Mouse (Mus musculus): ENCODE measurements at regions not wholly inside any gene's neighbourhood (a gene's known extent, or its start where the extent isn't known, plus 50 kb on each side); places are given as distances from the start of the nearest gene placed in this dataset.

DNA sequence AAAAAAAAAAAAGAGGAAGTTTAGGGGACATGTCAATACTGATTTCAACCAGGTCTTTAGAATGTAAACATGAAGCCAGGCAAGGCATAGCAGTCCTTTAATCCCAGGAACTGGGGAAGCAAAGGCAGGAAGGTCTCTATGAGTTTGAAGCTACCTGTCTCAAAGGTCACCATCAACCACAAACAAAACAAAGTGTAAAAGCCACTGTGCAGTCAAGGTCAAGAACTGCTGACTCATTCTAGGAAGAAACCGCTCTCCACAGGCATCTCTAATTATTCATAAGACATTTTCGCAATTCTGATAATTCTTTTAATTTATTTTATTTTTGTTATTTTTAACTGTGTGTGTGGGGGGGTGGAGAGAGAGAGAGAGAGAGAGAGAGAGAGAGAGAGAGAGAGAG, 364.0 kb downstream of the Cntnap4 start:
- no peak for ATAC-seq (ENCODE audit: low FRiP score, low read depth)
- no peaks in the 10 kb centered on the region for H3K4me1 ChIP-seq
- H3K4me3 ChIP-seq = no peak overlapping the region
- no peak overlapping the region for H3K9ac ChIP-seq (replicated peaks)
- no peaks in the 10 kb centered on the region for H3K27me3 ChIP-seq
- H3K4me2 ChIP-seq (replicated peaks) = no peak overlapping the region
- no peaks in the 10 kb centered on the region for H3K36me3 ChIP-seq
- 92% methylated on average over 2 of the region's 2 CpGs for WGBS
- no peaks in the 10 kb centered on the region for H3K9me3 ChIP-seq
- H3K27ac ChIP-seq (replicated peaks) = no peak overlapping the region

DNA sequence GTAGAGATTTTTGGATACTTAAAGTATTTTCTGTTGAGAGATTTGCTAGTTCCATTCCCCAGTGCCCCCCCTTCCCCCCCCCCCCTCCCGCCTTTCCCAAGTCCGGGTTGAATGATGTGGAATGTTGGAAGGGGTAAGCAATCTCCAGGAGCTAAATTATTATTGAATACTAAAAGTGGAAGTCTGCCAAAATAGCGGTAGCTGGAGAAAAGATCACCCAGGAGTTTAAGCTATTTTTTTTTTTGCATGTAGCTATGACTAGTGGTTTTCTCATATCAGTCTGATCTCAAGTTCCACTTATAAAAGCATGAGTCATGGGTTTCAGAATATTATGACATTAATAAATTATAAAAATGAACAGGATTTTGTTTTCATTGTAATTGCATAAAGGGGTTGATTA, 365.6 kb downstream of the Cntnap4 start:
- H3K27me3 ChIP-seq = no peaks in the 10 kb centered on the region
- no peak overlapping the region for H3K9ac ChIP-seq (replicated peaks)
- no peaks in the 10 kb centered on the region for H3K36me3 ChIP-seq
- no peaks in the 10 kb centered on the region for H3K4me1 ChIP-seq
- WGBS = 74% methylated on average over 3 of the region's 3 CpGs
- no peak overlapping the region for H3K27ac ChIP-seq (replicated peaks)
- no peak overlapping the region for H3K4me3 ChIP-seq
- H3K9me3 ChIP-seq = no peaks in the 10 kb centered on the region
- H3K4me2 ChIP-seq (replicated peaks) = no peak overlapping the region
- ATAC-seq (ENCODE audit: low FRiP score, low read depth) = no peak

DNA sequence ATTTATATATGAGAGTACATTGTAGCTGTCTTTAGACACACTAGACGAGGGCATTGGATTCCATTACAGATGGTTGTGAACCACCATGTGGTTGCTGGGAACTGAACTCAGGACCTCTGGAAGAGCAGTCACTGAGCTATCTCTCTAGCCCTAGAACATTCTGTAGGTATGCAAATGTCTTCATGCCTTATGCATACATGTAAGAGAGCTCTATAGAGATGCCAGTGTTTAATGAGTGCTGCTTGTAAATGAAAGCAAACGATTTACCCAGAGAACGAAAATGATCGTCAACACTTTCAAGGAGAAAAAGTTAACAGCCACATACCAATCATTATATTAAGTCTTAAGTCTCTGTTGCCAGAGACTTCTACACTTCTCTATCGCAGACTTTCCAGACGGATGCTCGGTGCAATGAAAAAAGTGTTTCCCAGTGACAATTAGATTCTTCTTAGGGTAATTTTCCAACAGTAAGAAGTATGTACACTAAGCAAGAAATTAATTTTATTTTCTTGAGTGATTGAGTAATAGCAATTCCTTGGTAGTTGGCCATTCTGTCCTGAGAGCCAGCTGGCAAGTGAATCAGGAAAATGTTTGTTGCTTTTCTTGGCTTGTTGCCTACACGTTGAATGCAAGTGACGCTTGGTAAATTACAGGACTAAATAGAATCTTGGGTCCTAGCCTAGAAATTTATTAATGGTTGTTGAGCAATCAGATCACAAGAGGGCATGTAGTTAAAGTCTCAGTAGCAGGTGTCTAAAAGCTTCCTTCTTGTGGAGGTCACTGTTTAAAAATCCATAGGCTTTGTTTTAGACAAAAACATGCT, 366.3 kb downstream of the Cntnap4 start:
- 90% methylated on average over 9 of the region's 9 CpGs for WGBS
- H3K4me3 ChIP-seq = no peak overlapping the region
- H3K9me3 ChIP-seq = no peaks in the 10 kb centered on the region
- H3K36me3 ChIP-seq = no peaks in the 10 kb centered on the region
- no peaks in the 10 kb centered on the region for H3K4me1 ChIP-seq
- no peak overlapping the region for H3K4me2 ChIP-seq (replicated peaks)
- no peak for ATAC-seq (ENCODE audit: low FRiP score, low read depth)
- no peak overlapping the region for H3K27ac ChIP-seq (replicated peaks)
- H3K27me3 ChIP-seq = no peaks in the 10 kb centered on the region
- H3K9ac ChIP-seq (replicated peaks) = no peak overlapping the region

DNA sequence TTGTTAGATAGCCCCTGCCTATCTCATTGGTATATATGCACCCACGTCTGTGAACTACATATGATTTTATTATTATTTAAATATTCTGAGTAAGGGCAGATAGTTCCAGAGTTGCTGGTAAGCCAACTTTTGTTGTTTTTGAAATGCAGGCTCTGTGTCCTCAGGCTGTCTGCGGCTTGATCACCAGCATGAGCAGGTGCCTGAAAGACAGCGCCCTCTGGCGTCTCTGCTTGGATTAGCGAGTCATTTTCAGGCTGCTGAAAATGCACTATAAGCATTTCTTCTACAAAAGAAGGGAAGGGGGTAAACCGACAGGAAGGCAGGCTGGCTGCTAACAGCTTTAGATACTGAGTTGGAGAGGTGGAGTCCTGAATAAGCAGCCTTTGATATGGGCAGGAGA, 402.6 kb downstream of the Cntnap4 start:
- Histone ChIP-seq H3K9ac (replicated peaks) (no peak overlapping the region), H3K4me2 (replicated peaks) (no peak overlapping the region), H3K4me1 (no peaks in the 10 kb centered on the region), H3K36me3 (no peaks in the 10 kb centered on the region), H3K27me3 (no peaks in the 10 kb centered on the region), H3K4me3 (no peak overlapping the region), H3K27ac (replicated peaks) (no peak overlapping the region), H3K9me3 (no peaks in the 10 kb centered on the region)
- ATAC-seq (ENCODE audit: low FRiP score, low read depth) = peak; percentile 30; the same call in 1 of the 2 replicates
- 5% methylated on average over 6 of the region's 6 CpGs for WGBS

DNA sequence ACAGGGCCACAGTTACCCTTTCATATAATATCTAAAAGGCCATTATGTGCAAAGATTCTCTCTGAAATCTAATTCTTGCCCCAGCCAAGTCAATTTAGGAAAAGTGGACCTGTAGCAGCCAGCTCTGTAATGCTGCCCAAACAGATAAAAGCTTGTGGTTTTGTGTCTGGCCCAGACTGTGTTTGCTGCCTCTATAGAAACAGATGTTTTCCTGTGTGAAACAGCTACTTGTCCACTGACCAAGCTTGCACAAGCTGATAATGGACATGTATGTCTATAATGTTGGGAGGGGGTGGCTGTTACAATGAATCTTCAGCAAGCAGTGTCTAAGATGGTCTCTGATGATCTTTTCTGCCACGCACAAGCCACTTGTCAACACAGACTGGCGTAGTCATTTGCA, 405.9 kb downstream of the Cntnap4 start:
- WGBS = 81% methylated on average over 2 of the region's 2 CpGs
- H3K4me2 ChIP-seq (replicated peaks) = no peak overlapping the region

DNA sequence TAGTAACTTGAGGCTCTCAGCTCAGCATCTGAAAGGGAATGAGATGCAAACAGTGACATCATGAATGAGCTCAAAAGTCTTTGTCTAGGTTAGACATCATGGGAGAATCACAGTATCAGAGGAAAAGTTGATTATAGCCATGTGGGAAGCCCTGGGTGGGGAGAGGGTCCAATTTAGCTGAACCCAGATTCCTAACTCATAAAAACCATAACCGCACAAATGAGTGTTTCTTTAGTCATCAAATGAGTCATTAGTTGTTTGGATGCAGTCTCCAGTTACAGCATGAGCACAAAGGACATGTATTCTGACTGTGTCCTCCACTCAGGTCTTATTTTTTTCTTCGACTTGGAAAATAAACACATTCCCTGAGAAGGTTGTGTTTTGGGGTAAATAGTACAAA, 406.5 kb downstream of the Cntnap4 start:
- H3K4me3 ChIP-seq = no peak overlapping the region
- no peak overlapping the region for H3K27ac ChIP-seq (replicated peaks)
- no peaks in the 10 kb centered on the region for H3K36me3 ChIP-seq
- no peaks in the 10 kb centered on the region for H3K4me1 ChIP-seq
- no peaks in the 10 kb centered on the region for H3K9me3 ChIP-seq
- H3K4me2 ChIP-seq (replicated peaks) = no peak overlapping the region
- H3K9ac ChIP-seq (replicated peaks) = no peak overlapping the region
- ATAC-seq (ENCODE audit: low FRiP score, low read depth) = no peak
- no peaks in the 10 kb centered on the region for H3K27me3 ChIP-seq
- 87% methylated on average over 2 of the region's 2 CpGs for WGBS

More for the DNA sequence above, 405.9 kb downstream of the Cntnap4 start:
- ATAC-seq (ENCODE audit: low FRiP score, low read depth) = no peak
- no peaks in the 10 kb centered on the region for H3K4me1 ChIP-seq
- H3K9ac ChIP-seq (replicated peaks) = no peak overlapping the region
- H3K27me3 ChIP-seq = no peaks in the 10 kb centered on the region
- no peaks in the 10 kb centered on the region for H3K9me3 ChIP-seq
- H3K4me3 ChIP-seq = no peak overlapping the region
- H3K36me3 ChIP-seq = no peaks in the 10 kb centered on the region
- H3K27ac ChIP-seq (replicated peaks) = no peak overlapping the region

DNA sequence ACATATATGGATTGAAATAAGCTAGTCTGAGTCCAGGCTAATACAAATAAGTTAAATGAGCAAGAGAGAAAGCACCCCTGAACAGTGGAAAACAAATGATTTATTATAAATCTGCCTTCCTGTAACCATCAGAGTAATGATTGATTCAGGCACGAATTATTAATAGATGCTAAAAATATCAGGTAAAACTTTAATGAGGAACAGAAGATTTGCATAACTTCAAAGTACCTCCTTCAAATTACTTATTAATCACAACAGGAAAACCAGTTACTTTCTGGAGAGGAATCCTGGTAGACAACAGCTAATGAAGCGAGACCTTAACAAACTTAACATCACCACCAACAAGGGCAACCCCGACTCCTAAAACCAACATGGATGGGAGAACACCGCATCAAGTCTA, 423.9 kb downstream of the Cntnap4 start:
- no peak for ATAC-seq (ENCODE audit: low FRiP score, low read depth)
- H3K4me3 ChIP-seq = no peak overlapping the region
- no peaks in the 10 kb centered on the region for H3K27me3 ChIP-seq
- WGBS = 89% methylated on average over 4 of the region's 4 CpGs
- H3K4me2 ChIP-seq (replicated peaks) = no peak overlapping the region
- no peak overlapping the region for H3K9ac ChIP-seq (replicated peaks)
- no peak overlapping the region for H3K27ac ChIP-seq (replicated peaks)
- H3K9me3 ChIP-seq = 0 out of 2 replicates have a peak, but pooled peaks cover under 1% of the 10 kb centered on the region
- H3K36me3 ChIP-seq = no peaks in the 10 kb centered on the region
- no peaks in the 10 kb centered on the region for H3K4me1 ChIP-seq

DNA sequence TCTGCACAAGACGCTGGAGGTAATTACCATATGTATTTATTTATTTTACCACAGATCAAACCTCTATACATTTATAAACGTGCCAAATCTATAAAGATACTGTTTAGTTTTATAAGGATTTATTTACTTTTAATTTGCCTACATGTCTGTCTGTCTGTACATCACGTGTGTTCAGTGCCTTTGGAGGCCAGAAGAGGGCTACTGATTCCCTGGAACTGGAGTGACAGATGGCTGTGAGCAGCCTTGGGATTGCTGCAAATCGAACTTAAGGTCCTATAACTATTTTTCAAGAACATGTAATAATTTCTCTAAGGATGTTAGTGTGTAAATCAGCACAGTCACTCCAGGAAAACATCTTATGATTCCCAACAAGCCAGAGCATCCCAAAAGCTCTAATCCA, 437.5 kb downstream of the Cntnap4 start:
- no peak overlapping the region for H3K4me3 ChIP-seq
- no peaks in the 10 kb centered on the region for H3K36me3 ChIP-seq
- H3K4me1 ChIP-seq = no peaks in the 10 kb centered on the region
- no peak overlapping the region for H3K27ac ChIP-seq (replicated peaks)
- H3K9ac ChIP-seq (replicated peaks) = no peak overlapping the region
- no peaks in the 10 kb centered on the region for H3K27me3 ChIP-seq
- WGBS = 66% methylated on average over 4 of the region's 4 CpGs
- no peak overlapping the region for H3K4me2 ChIP-seq (replicated peaks)
- no peaks in the 10 kb centered on the region for H3K9me3 ChIP-seq
- ATAC-seq (ENCODE audit: low FRiP score, low read depth) = no peak

DNA sequence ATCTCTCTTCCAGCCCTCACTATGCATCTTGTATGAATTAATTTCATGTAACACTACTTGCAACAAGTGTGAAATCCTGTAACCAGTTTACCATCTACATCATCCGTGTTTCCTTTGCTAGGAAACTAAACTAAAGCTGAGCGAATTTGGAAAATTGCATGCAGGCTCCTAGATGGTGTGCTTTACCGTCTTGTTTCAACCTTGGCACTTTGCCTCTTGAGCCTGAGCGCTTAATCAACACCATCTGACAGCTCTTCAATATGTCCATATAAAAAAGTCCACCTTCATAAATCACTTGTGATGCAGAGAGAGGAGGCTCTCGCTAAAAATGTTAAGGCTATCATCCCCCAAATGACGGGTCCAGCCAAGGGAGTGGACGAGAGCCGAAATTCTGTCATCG, 459.0 kb downstream of the Cntnap4 start:
- no peaks in the 10 kb centered on the region for H3K9me3 ChIP-seq
- 94% methylated on average over 9 of the region's 9 CpGs for WGBS
- H3K4me3 ChIP-seq = no peak overlapping the region
- H3K4me1 ChIP-seq = no peaks in the 10 kb centered on the region
- no peaks in the 10 kb centered on the region for H3K27me3 ChIP-seq
- no peak for ATAC-seq (ENCODE audit: low FRiP score, low read depth)
- H3K4me2 ChIP-seq (replicated peaks) = no peak overlapping the region
- H3K36me3 ChIP-seq = no peaks in the 10 kb centered on the region
- no peak overlapping the region for H3K9ac ChIP-seq (replicated peaks)
- H3K27ac ChIP-seq (replicated peaks) = no peak overlapping the region

DNA sequence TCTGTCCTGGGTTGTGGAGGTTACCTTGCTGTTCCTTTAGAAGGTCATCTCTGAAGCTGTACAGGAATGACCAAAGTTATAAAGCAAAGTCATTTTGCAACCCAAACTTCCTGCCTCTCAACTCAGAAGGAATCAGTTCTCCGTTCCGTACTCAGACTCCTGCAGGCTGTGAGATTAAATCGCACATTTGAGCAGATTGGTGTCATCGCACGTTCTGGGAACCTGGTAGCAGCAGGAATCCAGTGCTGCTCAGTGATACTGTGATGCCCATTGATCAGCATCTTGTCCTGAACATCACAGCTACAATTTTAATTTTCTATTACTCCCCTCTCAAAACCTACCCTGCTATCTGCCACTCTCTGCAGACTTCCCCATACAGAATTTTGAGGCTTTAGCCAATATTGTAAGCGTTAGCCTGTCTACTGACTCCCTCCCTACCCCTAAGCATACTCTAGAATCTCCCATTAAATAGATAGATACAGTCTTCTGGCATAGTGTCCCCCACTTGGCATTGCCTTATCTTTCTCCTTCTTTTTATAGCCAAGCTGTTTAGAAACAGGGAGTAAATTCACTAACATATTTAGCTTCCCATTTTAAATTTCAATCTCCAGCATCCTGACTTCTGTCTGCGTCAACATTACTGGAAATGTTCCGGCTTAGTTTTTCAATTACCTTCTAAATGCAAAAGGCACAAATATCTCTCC, 482.1 kb downstream of the Cntnap4 start:
- no peak overlapping the region for H3K27ac ChIP-seq (replicated peaks)
- no peaks in the 10 kb centered on the region for H3K9me3 ChIP-seq
- H3K4me2 ChIP-seq (replicated peaks) = no peak overlapping the region
- H3K4me3 ChIP-seq = no peak overlapping the region
- WGBS = 94% methylated on average over 8 of the region's 8 CpGs
- no peaks in the 10 kb centered on the region for H3K36me3 ChIP-seq
- no peaks in the 10 kb centered on the region for H3K4me1 ChIP-seq
- ATAC-seq (ENCODE audit: low FRiP score, low read depth) = no peak
- H3K27me3 ChIP-seq = no peaks in the 10 kb centered on the region
- no peak overlapping the region for H3K9ac ChIP-seq (replicated peaks)

DNA sequence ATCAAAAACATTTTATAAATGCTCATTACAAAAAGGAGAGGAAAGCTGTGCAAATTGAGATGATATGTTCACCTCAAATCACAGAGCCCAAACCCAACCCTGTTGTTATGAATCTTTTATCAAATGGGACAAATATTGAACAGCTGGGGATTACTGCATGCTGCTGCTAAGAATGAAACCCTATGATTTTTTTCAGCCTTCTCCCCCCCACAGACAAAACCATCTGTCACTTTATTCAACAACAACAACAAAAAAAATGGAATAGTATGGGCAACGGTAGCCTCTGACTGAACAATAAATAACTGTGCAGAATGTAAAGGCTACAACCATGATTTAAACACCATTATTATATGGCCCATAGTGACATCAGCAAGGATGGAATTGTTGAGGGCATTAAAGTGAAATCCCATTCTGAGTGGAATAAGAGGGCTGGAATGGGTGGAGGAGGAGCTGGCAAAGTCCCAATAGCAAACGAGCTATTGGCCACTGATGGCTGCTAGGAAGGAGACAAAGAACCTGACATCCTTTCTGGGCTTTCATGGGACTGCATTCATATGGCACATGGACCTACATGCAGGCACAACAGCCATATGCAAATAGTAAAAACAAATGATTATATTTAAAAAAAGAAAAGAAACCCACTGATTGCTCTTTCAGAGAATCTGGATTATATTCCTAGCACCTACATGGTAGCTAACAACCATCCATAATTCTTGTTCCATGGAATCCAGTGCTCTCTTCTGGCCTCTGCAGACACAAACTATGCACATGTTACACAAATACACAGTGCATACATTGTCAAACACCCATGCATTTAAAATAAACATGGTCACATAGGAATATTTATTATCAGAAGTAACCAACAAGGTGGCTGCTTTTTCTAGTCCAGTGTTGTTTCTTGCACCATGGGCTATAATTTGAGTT, 495.7 kb downstream of the Cntnap4 start:
- Histone ChIP-seq H3K27ac (replicated peaks) (no peak overlapping the region), H3K36me3 (no peaks in the 10 kb centered on the region), H3K9me3 (no peaks in the 10 kb centered on the region), H3K4me3 (no peak overlapping the region), H3K4me2 (replicated peaks) (no peak overlapping the region), H3K9ac (replicated peaks) (no peak overlapping the region), H3K4me1 (peaks cover 3% of the 10 kb centered on the region; the same call in 1 of the 2 replicates), H3K27me3 (no peaks in the 10 kb centered on the region)
- ATAC-seq (ENCODE audit: low FRiP score, low read depth) = no peak
- 54% methylated on average over 2 of the region's 2 CpGs for WGBS

Measured in midbrain, embryonic 12.5 days (tissue).